Mouse (Mus musculus) forebrain, embryonic 11.5 days (tissue): Measurements from ENCODE around the gene Ces5a. TPM values are rescaled to one million over a fixed set of nuclear protein-coding genes. Genes with fewer than 3 reads are reported as not detected.

Experiments used
- ATAC-seq: fragments of 200-750 bp; cut with Nextera tagmentation; replicated peaks from 2 replicates; pipeline ENCODE4 v1.8.0; 2017; ENCODE audit warnings: moderate TSS enrichment; ENCODE audit not compliant: low FRiP score
- DNase-seq: peaks from one replicate; pipeline ENCODE4 v3.0.0-alpha.2; 2017; ENCODE audit warnings: low spot score
- H3K27ac ChIP-seq: fragments of 300-500 bp; sonication (generic); 2 replicates; pipeline ENCODE4 v1.5.1; 2014; ENCODE audit warnings: low read depth, low read length
- H3K27me3 ChIP-seq: fragments of 300-500 bp; sonication (generic); 2 replicates; pipeline ENCODE4 v1.6.1; 2014; ENCODE audit warnings: mild to moderate bottlenecking, low read length, mixed read lengths; ENCODE audit not compliant: control insufficient read depth, insufficient read depth
- H3K36me3 ChIP-seq: fragments of 300-500 bp; sonication (generic); 2 replicates; pipeline ENCODE4 v1.6.1; 2014; ENCODE audit warnings: mild to moderate bottlenecking, low read length, moderate library complexity, mixed read lengths; ENCODE audit not compliant: control insufficient read depth, insufficient read depth
- H3K4me1 ChIP-seq: fragments of 300-500 bp; sonication (generic); replicated peaks from 2 replicates; pipeline ENCODE4 v1.6.1; 2014; ENCODE audit warnings: low read length, mixed read lengths; ENCODE audit not compliant: control insufficient read depth, insufficient read depth
- H3K4me2 ChIP-seq: fragments of 300-500 bp; sonication (generic); 2 replicates; pipeline ENCODE4 v1.6.1; 2014; ENCODE audit warnings: low read depth, mild to moderate bottlenecking, low read length, moderate library complexity, mixed read lengths; ENCODE audit not compliant: severe bottlenecking
- H3K4me3 ChIP-seq: fragments of 300-500 bp; sonication (generic); 2 replicates; pipeline ENCODE4 v1.5.1; 2014; ENCODE audit warnings: low read depth, low read length
- H3K9ac ChIP-seq: fragments of 300-500 bp; sonication (generic); 2 replicates; pipeline ENCODE4 v1.6.1; 2014; ENCODE audit warnings: low read length
- H3K9me3 ChIP-seq: fragments of 300-500 bp; sonication (generic); 2 replicates; pipeline ENCODE4 v1.6.1; 2016; ENCODE audit warnings: low read length, mixed read lengths; ENCODE audit not compliant: control insufficient read depth
- WGBS: fragments of 180-500 bp; shearing (Covaris S2); extraction: QIAGEN DNeasy Blood & Tissue Kit; methylation state at CpG from one replicate; pipeline ENCODE4 v1.1.7; 2014; 5-methylcytosine and 5-hydroxymethylcytosine counted together
- polyA plus RNA-seq: library from polyadenylated mRNA; unstranded; fragments of >200 nt; fragmentation: Nextera tagmentation; extraction: Ambion mirVana; gene quantifications from 2 replicates; pipeline ENCODE4 v1.2.1, GENCODE M21; 2014

Ces5a gene
- not detected in 2 replicates for polyA plus RNA-seq

GRCm38 (mm10) chr8:93535730-93536129 lies at the start of gene Ces5a:
Gene Ces5a (minus strand): TSS chr8:93535830.
- Histone ChIP-seq H3K4me3 (no peak within 1 kb of the TSS), H3K27ac (no peak within 1 kb of the TSS), H3K36me3 (no peaks in the 10 kb centered on the region), H3K4me1 (no peaks in the 10 kb centered on the region), H3K4me2 (no peak within 1 kb of the TSS), H3K9ac (no peak within 1 kb of the TSS), H3K27me3 (no peaks in the 10 kb centered on the region), H3K9me3 (no peaks in the 10 kb centered on the region)
- 94% methylated on average over 5 of the region's 5 CpGs for WGBS
- ATAC-seq, result no peak
- no peak for DNase-seq

- H3K9ac ChIP-seq, result no peak overlapping the region
- H3K36me3 ChIP-seq, result no peaks in the 10 kb centered on the region
- DNase-seq, result no peak
- H3K9me3 ChIP-seq, result peaks cover 4% of the 10 kb centered on the region; the same call in 1 of the 2 replicates
- peaks cover 10% of the 10 kb centered on the region; the same call in 1 of the 2 replicates for H3K4me1 ChIP-seq
- 74% methylated on average over 9 of the region's 9 CpGs for WGBS
- H3K27ac ChIP-seq, result no peak overlapping the region
- no peaks in the 10 kb centered on the region for H3K27me3 ChIP-seq
- H3K4me2 ChIP-seq, result no peak overlapping the region
- no peak overlapping the region for H3K4me3 ChIP-seq
- no peak for ATAC-seq
Measured at GRCm38 (mm10) chr8:93572841-93573240, 37.2 kb upstream of the Ces5a start.

- 6% methylated on average over 2 of the region's 2 CpGs for WGBS
- ATAC-seq, result peak; percentile 72
- no peaks in the 10 kb centered on the region for H3K27me3 ChIP-seq
- no peak overlapping the region for H3K4me2 ChIP-seq
- DNase-seq, result no peak
- no peaks in the 10 kb centered on the region for H3K36me3 ChIP-seq
- peaks cover 13% of the 10 kb centered on the region; the same call in 1 of the 2 replicates for H3K4me1 ChIP-seq
- peaks cover 4% of the 10 kb centered on the region; the same call in 1 of the 2 replicates for H3K9me3 ChIP-seq
- H3K4me3 ChIP-seq, result no peak overlapping the region
- H3K27ac ChIP-seq, result peak overlapping the region; percentile 20
- H3K9ac ChIP-seq, result no peak overlapping the region
Measured at GRCm38 (mm10) chr8:93572095-93572501, 36.5 kb upstream of the Ces5a start.

- DNase-seq, result no peak
- ATAC-seq, result 0 out of 2 replicates have a peak, but pooled peaks have one; percentile 11
- H3K27me3 ChIP-seq, result no peaks in the 10 kb centered on the region
- peak overlapping the region; percentile 20; the same call in 1 of the 2 replicates for H3K27ac ChIP-seq
- H3K36me3 ChIP-seq, result no peaks in the 10 kb centered on the region
- peaks cover 13% of the 10 kb centered on the region; the same call in 1 of the 2 replicates for H3K4me1 ChIP-seq
- H3K4me2 ChIP-seq, result no peak overlapping the region
- H3K4me3 ChIP-seq, result no peak overlapping the region
- no peak overlapping the region for H3K9ac ChIP-seq
- peaks cover 4% of the 10 kb centered on the region; the same call in 1 of the 2 replicates for H3K9me3 ChIP-seq
- WGBS, result 13% methylated on average over 9 of the region's 9 CpGs
Measured at GRCm38 (mm10) chr8:93571369-93571985, 35.8 kb upstream of the Ces5a start.

- ATAC-seq (no peak), DNase-seq (no peak)
- Histone ChIP-seq H3K27ac (no peak overlapping the region), H3K4me1 (peaks cover 13% of the 10 kb centered on the region; the same call in 1 of the 2 replicates), H3K4me3 (no peak overlapping the region), H3K9ac (no peak overlapping the region), H3K4me2 (no peak overlapping the region), H3K36me3 (no peaks in the 10 kb centered on the region), H3K9me3 (peaks cover 4% of the 10 kb centered on the region; the same call in 1 of the 2 replicates), H3K27me3 (no peaks in the 10 kb centered on the region)
- 69% methylated on average over 2 of the region's 2 CpGs for WGBS
Measured at GRCm38 (mm10) chr8:93570186-93570530, 34.5 kb upstream of the Ces5a start.

- no peak for DNase-seq
- ATAC-seq, result peak; percentile 76
- no peaks in the 10 kb centered on the region for H3K27me3 ChIP-seq
Measured at GRCm38 (mm10) chr8:93569311-93570185, 33.9 kb upstream of the Ces5a start.

GRCm38 (mm10) chr8:93568666-93569065 lies 33.0 kb upstream of the Ces5a start:
- no peak for DNase-seq
- H3K27ac ChIP-seq, result no peak overlapping the region
- WGBS, result 94% methylated on average over 3 of the region's 3 CpGs
- H3K27me3 ChIP-seq, result no peaks in the 10 kb centered on the region
- H3K36me3 ChIP-seq, result no peaks in the 10 kb centered on the region
- H3K9me3 ChIP-seq, result peaks cover 4% of the 10 kb centered on the region; the same call in 1 of the 2 replicates
- no peak for ATAC-seq
- H3K9ac ChIP-seq, result no peak overlapping the region
- H3K4me3 ChIP-seq, result no peak overlapping the region
- H3K4me1 ChIP-seq, result peaks cover 13% of the 10 kb centered on the region; the same call in 1 of the 2 replicates
- no peak overlapping the region for H3K4me2 ChIP-seq

More at GRCm38 (mm10) chr8:93569311-93570185, 33.9 kb upstream of the Ces5a start:
- no peak overlapping the region for H3K27ac ChIP-seq
- H3K4me3 ChIP-seq, result no peak overlapping the region
- H3K4me1 ChIP-seq, result peaks cover 13% of the 10 kb centered on the region; the same call in 1 of the 2 replicates
- 54% methylated on average over 13 of the region's 13 CpGs for WGBS
- H3K9me3 ChIP-seq, result peaks cover 4% of the 10 kb centered on the region; the same call in 1 of the 2 replicates
- no peak overlapping the region for H3K4me2 ChIP-seq
- no peaks in the 10 kb centered on the region for H3K36me3 ChIP-seq
- no peak overlapping the region for H3K9ac ChIP-seq

- H3K36me3 ChIP-seq, result no peaks in the 10 kb centered on the region
- no peak overlapping the region for H3K4me2 ChIP-seq
- ATAC-seq (no peak), DNase-seq (no peak)
- WGBS, result 72% methylated on average over 9 of the region's 9 CpGs
- peaks cover 11% of the 10 kb centered on the region; the same call in 1 of the 2 replicates for H3K4me1 ChIP-seq
- H3K4me3 ChIP-seq, result no peak overlapping the region
- H3K9ac ChIP-seq, result no peak overlapping the region
- H3K27ac ChIP-seq, result peak overlapping the region; percentile 34; the same call in 1 of the 2 replicates
- peaks cover 4% of the 10 kb centered on the region; the same call in 1 of the 2 replicates for H3K9me3 ChIP-seq
- H3K27me3 ChIP-seq, result no peaks in the 10 kb centered on the region
Measured at GRCm38 (mm10) chr8:93567086-93567485, 31.5 kb upstream of the Ces5a start.
